Mouse (Mus musculus): ENCODE data around the gene Fopnl. TPM values are rescaled to one million over a fixed set of nuclear protein-coding genes. Genes with fewer than 3 reads are reported as not detected.
A peak's percentile ranks its signal among the peaks of the same experiment; 100 is the strongest.

The Fopnl gene
- 100 to 1,000 TPM; 113 to 129 (median 117) TPM for polyA plus RNA-seq (2017; shearing (Covaris generic))

GRCm38 (mm10) chr16:14316884-14317876, at the start of gene Fopnl:
Fopnl (minus strand) TSS chr16:14317405.
- peak; percentile 100 for ATAC-seq

DNA sequence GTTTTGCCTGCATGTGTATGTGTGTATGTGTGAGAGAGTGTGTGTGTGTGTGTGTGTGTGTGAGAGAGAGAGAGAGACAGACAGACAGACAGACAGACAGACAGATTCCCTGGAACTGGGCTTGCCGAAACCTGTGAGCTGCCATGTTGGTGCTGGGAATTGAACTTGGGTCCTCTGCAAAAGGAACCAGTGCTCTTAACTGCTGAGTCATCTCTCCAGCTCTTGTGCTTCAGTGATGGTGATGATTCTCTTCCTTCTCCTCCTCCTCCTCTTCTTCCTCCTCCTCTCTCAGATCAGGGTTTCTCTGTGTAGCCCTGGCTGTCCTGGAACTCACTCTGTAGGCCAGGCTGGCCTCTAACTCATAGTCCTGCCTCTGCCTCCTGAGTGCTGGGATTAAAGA, 48.8 kb upstream of the Fopnl start:
- no peak for ATAC-seq

GRCm38 (mm10) chr16:14365457-14365856, 48.3 kb upstream of the Fopnl start:
- no peak for ATAC-seq

- no peak for ATAC-seq
Measured at GRCm38 (mm10) chr16:14364066-14364465, 46.9 kb upstream of the Fopnl start.

GRCm38 (mm10) chr16:14363496-14363895, 46.3 kb upstream of the Fopnl start:
- no peak for ATAC-seq

DNA sequence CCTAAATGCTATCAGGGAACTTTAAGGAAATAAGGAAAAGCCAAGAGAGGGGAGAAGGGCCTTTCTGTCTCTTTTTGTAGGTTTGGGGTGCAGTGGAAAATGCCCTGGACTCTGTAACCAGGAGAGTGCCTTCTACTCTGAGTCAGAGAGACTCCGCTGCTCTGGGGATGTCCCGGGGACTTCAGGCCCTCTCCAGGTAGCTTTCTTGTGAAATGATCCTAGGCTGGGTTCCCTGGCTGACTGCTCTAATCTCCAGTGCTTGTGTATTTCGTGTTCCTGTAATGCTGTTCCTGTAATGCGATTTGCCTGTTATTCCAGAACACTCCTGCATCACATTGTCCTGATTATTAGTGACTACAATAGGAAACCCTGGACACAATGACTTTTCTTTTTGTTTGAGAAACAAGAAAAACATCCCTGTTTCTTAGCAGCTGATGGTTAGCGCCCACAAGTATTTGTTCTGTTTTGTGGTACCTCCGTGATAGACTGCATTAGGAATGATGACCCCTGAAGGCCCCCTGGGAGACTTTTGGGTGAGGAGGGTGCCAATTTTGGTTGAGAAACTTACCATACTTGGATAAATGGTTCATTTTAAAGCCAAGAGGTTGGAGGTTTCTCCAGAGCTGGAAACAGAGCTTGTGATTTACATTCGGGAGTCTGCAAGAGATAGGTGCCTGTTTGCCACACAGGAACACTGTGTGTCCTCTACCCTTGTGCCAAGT, 45.1 kb upstream of the Fopnl start:
- ATAC-seq = peak; percentile 72

GRCm38 (mm10) chr16:14361362-14362098, 44.3 kb upstream of the Fopnl start, which contains the start of gene Abcc1:
Abcc1 (plus strand) TSS chr16:14361558.
- peak; percentile 81 for ATAC-seq

DNA sequence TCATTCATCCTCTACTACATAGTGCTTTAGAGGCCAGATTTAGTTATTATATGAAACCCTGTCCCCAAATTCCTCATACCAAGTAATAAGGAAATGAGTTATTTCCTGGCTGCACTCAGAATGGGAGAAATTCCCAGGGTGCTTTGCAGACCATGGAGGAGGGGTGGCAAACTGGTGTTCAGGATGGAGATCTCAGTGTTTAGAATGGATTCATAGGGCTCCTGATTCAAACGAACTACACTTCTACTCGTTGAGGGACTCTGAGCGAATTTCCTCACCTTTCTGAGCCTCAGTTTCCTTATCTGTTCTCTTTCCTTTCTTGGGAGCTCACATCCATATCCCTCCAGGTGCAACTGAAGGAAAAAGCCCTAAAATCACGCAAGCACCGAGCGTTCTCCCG, 43.7 kb upstream of the Fopnl start:
- ATAC-seq = no peak

DNA sequence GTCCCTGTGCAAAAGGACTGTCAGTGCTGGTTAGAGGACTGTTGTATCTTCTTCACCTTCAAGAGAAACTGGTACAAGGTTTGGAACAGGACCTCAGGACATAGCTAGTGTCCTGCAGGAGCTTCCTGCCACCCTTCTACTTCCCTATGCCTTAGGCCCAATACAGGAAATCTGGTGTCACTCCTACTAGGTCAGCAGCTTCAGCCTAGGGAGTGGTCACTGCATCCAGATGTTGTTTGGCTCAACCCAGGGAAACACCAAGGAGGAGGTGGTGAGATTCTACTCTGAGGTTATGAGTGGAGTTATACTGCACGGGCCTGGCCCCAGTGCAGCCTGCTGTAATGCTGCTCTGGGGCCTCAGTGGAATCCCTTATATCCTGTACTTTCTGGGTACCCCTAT, 41.3 kb upstream of the Fopnl start:
- ATAC-seq = no peak

DNA sequence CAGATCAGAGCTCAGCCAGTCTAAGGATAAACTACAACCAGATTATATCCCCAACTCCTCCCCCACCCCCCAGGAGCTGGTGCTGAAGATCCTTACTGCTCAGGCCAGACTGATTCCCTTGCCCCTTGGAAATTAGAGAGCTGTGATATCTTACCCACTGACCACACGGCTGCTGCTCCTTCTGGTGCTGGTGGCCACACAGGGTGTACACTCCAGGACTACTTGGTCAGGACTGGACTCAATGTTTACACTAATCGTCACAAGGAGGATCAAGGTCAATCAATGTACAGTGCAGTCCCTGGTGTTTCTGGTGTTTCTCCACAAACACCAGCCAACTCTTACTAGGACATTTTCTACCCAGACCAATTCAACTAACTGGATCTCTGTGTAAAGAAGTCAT, 40.7 kb upstream of the Fopnl start:
- ATAC-seq = no peak

GRCm38 (mm10) chr16:14352663-14353062, 35.5 kb upstream of the Fopnl start:
- ATAC-seq = no peak

DNA sequence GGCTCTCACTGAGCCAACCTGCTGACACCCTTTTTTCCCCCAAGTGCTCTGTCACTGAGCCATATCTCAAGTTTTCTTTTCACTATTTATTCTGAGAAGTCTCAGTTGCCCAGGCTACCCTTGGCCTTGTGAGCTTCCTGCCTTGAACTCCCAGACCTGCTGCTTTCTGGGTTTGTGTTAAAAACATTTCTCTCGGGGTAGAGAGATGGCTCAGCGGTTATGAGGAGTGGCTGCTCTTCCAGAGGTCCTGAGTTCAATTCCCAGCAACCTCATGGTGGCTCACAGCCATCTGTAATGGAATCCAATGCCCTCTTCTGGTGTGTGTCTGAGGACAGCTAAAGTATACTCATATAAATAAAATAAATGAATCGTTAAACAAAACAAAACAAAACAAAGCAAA, 35.0 kb upstream of the Fopnl start:
- ATAC-seq = no peak

DNA sequence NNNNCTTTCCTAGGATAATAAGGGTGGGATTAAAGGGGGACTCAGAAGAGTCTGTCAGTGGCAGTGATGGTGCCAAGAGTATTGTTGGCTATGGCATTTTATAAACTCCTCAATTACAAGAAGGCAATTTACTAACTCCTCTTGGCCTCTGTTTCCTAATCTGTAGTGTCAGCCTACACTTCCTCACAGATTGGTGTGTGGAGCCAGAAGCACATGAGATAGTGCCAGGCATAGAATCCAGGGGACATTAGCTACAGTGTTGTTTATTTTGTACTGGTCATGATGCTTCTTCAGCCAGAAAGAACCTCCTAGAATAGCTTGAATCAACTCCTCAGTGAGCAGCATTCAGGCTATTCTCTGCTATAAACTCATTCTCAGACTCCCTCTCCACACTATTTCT, 34.4 kb upstream of the Fopnl start:
- no peak for ATAC-seq

DNA sequence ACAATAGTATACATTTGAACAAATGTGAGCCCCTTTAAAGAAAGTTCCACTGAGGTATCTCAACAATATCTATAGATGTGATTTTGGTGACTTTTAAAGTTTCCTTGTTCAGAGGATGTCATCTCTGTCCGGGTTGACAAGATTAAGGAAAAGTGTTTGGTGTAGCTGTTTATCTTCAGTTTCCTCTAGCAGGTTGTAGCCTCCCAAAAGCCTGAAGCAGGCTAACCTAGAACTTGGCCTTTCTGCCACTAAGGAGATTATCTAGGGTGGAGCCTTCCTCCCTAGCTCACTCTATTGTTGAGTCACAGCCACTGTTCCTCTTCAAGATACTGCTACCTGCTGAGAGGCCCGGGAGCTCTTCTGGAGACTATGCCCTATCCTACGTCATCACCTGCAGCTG, 27.8 kb upstream of the Fopnl start:
- no peak for ATAC-seq

- ATAC-seq = no peak
Measured at GRCm38 (mm10) chr16:14328156-14328555, 11.0 kb upstream of the Fopnl start.

DNA sequence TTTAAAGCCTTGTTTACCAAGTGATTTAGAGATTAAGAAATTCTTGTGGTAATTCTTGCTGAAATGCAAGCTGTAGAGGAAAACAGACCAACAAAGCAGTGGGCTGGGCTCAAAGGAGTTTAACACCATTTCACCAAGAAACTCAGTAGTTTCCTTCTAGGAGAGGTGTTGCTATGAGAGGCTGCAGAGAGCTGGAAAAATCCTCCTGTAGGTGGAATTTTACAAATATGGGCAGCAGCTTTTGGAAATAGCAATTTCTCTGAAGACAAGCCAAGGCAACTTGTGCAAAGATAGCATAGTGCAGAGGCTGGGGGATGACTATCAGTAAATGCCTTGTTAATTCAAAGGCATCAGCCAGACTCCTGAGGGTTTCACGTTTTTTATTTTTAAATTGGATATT, 3.3 kb upstream of the Fopnl start:
- ATAC-seq = no peak

GRCm38 (mm10) chr16:14319681-14320080, 2.5 kb upstream of the Fopnl start:
- no peak for ATAC-seq

GRCm38 (mm10) chr16:14312914-14313313, 4.3 kb downstream of the Fopnl start:
- ATAC-seq = no peak

DNA sequence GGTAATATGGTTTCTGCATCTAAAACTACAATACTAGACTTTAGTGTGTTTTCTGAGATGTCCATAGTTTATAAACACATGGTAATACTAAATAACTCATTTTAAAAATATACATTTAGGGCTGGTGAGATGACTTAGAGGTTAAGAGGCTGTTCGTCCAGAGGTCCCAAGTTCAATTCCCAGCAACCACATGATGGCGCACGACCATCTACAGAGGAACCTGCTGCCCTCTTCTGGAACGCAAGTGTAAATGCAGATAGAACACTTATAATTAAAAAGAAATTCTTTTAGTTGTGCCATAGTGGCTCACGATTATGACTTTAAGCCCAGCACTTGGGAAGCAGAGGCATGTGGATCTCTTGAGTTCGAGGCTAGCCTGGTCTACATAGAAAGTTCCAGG, 5.8 kb downstream of the Fopnl start:
- peak; percentile 83 for ATAC-seq

DNA sequence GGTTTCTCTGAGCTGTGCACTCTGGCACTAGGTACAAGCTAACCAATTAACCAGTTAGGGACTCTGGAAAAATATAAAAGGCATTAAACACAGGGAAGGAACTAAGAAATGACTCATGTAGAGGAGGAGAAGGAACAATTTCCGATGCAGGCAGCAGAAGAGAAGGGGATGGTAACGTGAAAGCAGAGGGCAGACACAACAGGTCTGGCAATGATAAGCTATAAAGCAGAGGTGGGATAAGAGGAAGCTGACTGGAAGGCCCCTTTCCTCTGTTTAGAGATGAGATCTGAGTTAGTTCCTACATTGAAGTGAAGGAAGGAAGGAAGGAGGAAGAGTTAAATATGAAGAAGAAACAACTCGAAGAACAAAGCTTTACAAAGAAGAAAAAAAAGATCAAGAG, 7.4 kb downstream of the Fopnl start:
- ATAC-seq = no peak

GRCm38 (mm10) chr16:14308245-14309073, 8.7 kb downstream of the Fopnl start:
- ATAC-seq = no peak

- ATAC-seq = no peak
Measured at GRCm38 (mm10) chr16:14307373-14307772, 9.8 kb downstream of the Fopnl start.
